Comparison of ENCODE assay signal across 8 mouse cellular contexts in the genomic region with DNA sequence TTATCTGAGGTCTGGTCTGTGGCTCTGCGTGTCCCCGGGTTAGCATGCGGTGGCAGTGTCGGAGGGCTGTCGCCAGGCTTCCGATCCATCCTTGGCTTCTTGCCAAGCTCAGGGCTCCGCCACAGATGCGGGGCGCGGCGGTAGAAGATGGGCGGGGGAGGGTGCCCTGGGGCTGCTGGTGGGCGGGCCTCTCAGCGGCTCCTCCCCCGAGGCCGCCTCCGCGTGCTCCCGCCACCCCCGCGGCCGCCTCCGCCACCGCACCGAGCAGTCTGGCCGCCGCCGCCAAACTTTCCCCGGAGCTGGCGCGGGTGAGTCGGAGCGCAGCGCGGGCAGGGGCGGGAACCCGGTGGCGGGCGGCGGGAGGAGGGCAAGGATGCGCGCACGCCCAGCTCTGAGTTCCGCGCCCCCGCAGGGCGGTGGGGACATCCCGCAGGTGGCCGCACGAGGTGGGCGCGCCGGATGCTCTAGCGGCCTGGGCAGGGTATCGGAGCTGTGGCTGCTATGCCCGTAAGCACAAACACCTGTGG. TPM values are rescaled to one million over a fixed set of nuclear protein-coding genes. Genes with fewer than 3 reads are reported as not detected.
DNase-seq lines count a peak whose midpoint lies in the region; ATAC-seq and TF ChIP-seq lines count a peak whose summit lies in the region.

A gene (plus strand): TSS at position 246 of the 527 bp plus-strand sequence.

- peak within 1 kb of the TSS; percentile 35; the same call in 1 of the 2 replicates for H3K4me3 ChIP-seq in spleen, adult 2 months (ENCODE audit: extremely low read depth, insufficient read depth, insufficient read length)
- peak within 1 kb of the TSS; percentile 57 for H3K4me3 ChIP-seq in heart, embryonic 12.5 days
- peak within 1 kb of the TSS; percentile 39 for H3K4me3 ChIP-seq in lung, postnatal 0 days (ENCODE audit: low read depth, low read length)

- no peak for TF ChIP-seq CTCF in spleen, adult 2 months (IDR thresholded peaks at IDR 0.05; ENCODE audit: extremely low read depth, insufficient read depth, insufficient read length, insufficient replicate concordance)
- TF ChIP-seq CTCF in lung, postnatal 0 days (IDR thresholded peaks at IDR 0.05): no peak

- no peak within 1 kb of the TSS for H3K27ac ChIP-seq in spleen, adult 2 months (ENCODE audit: insufficient read depth, low read length)
- no peak within 1 kb of the TSS for H3K27ac ChIP-seq in heart, embryonic 12.5 days (ENCODE audit: poor library complexity, severe bottlenecking)
- no peak within 1 kb of the TSS for H3K27ac ChIP-seq in lung, postnatal 0 days (ENCODE audit: low read length)

- peak within 1 kb of the TSS; percentile 66 for H3K9ac ChIP-seq in heart, embryonic 12.5 days
- no peak within 1 kb of the TSS for H3K9ac ChIP-seq in lung, postnatal 0 days (replicated peaks; ENCODE audit: low read depth)

- DNase-seq in spleen, adult 2 months (ENCODE audit: low read depth in 1 of 2, low spot score in 2 of 2): no peak
- DNase-seq in spleen, postnatal 4 days (ENCODE audit: low spot score in 2 of 2): no peak
- DNase-seq in embryo, embryonic 11 days: peak; percentile 79
- peak; percentile 54 for DNase-seq in kidney, postnatal 14 days
- DNase-seq in lung, postnatal 0 days (ENCODE audit: low spot score): peak; percentile 43
- peak; percentile 55 for DNase-seq in right cerebral cortex, postnatal 14 days

- peak within 1 kb of the TSS; percentile 95 for H3K4me2 ChIP-seq in heart, embryonic 12.5 days
- H3K4me2 ChIP-seq in lung, postnatal 0 days (replicated peaks; ENCODE audit: low read depth, low read length): peak within 1 kb of the TSS; percentile 70

- WGBS in spleen, adult 2 months: 2% methylated on average over 49 of the region's 56 CpGs
- WGBS in heart, embryonic 12.5 days: under 1% methylated on average over 55 of the region's 56 CpGs
- WGBS in lung, postnatal 0 days: 3% methylated on average over 32 of the region's 56 CpGs

- TF ChIP-seq POLR2A in spleen, adult 2 months (IDR thresholded peaks at IDR 0.05; ENCODE audit: low read depth, low read length): no peak

- no peaks in the 10 kb centered on the region for H3K36me3 ChIP-seq in spleen, adult 2 months (ENCODE audit: control insufficient read depth, insufficient read depth, low read length)
- no peaks in the 10 kb centered on the region for H3K36me3 ChIP-seq in heart, embryonic 12.5 days
- H3K36me3 ChIP-seq in lung, postnatal 0 days (ENCODE audit: insufficient read depth, low read length): no peaks in the 10 kb centered on the region

- no peak for TF ChIP-seq EP300 in lung, postnatal 0 days (IDR thresholded peaks at IDR 0.05)

- ATAC-seq in heart, embryonic 12.5 days (ENCODE audit: insufficient number of reproducible peaks, low FRiP score): peak; percentile 36; the same call in 1 of the 2 replicates
- peak; percentile 41 for ATAC-seq in lung, postnatal 0 days
- ATAC-seq in activated CD4-positive, CD25-positive, alpha-beta regulatory T cell, adult 4 months: no peak

- H3K27me3 ChIP-seq in spleen, adult 2 months (ENCODE audit: control insufficient read depth, insufficient read depth, low read length): peaks cover 7% of the 10 kb centered on the region
- H3K27me3 ChIP-seq in heart, embryonic 12.5 days (replicated peaks): peaks cover 69% of the 10 kb centered on the region
- peaks cover 26% of the 10 kb centered on the region for H3K27me3 ChIP-seq in lung, postnatal 0 days (replicated peaks; ENCODE audit: insufficient read depth, low read length)

- H3K4me1 ChIP-seq in spleen, adult 2 months (ENCODE audit: control insufficient read depth, insufficient read depth, insufficient read length): no peaks in the 10 kb centered on the region
- peaks cover 12% of the 10 kb centered on the region for H3K4me1 ChIP-seq in heart, embryonic 12.5 days (replicated peaks)
- H3K4me1 ChIP-seq in lung, postnatal 0 days (ENCODE audit: insufficient read depth, low read depth, low read length): peaks cover 2% of the 10 kb centered on the region; the same call in 1 of the 2 replicates

- no peaks in the 10 kb centered on the region for H3K9me3 ChIP-seq in heart, embryonic 12.5 days (replicated peaks)
- H3K9me3 ChIP-seq in lung, postnatal 0 days (ENCODE audit: low read length): no peaks in the 10 kb centered on the region

RNA-seq across cellular contexts. Expression of the gene that starts here (rescaled TPM):
- 0.88 and 1.2 TPM in 2 replicates for polyA plus RNA-seq in spleen, adult 2 months (2012; rRNA removed)
- not detected in 2 replicates for polyA plus RNA-seq in heart, embryonic 12.5 days (2016; fragmentation: Nextera tagmentation; extraction: Ambion mirVana)
- polyA plus RNA-seq in lung, postnatal 0 days (2015; fragmentation: Nextera tagmentation; extraction: Ambion mirVana): 0.05 and 0.19 TPM in 2 replicates
- not detected for polyA plus RNA-seq in activated CD4-positive, CD25-positive, alpha-beta regulatory T cell, adult 4 months (2017; shearing (Covaris generic))

Comparison
In these comparisons a context has a peak if more than half of its experiments do, and no peak if none do; other contexts are left out.
1. Peak in ATAC-seq, H3K4me3 ChIP-seq, H3K9ac ChIP-seq and H3K4me2 ChIP-seq in heart, embryonic 12.5 days; RNA of the gene not detected or under 1 TPM.
2. Peak in DNase-seq, ATAC-seq, H3K4me3 ChIP-seq and H3K4me2 ChIP-seq in lung, postnatal 0 days; RNA of the gene not detected or under 1 TPM.
3. DNase-seq: peak in embryo, embryonic 11 days (single experiment), kidney, postnatal 14 days (single experiment) and right cerebral cortex, postnatal 14 days (single experiment); none in spleen, adult 2 months (0 of 2) and spleen, postnatal 4 days (0 of 2).
4. Peak in every context shown above with its lines, with median percentiles within 50 percentile points of each other: H3K4me3 ChIP-seq.